Mouse (Mus musculus) adrenal gland, postnatal 10 days (tissue): ENCODE data around the gene Msrb3. TPM values are rescaled to one million over a fixed set of nuclear protein-coding genes. Genes with fewer than 3 reads are reported as not detected.

Experiments used
- DNase-seq: peaks from one replicate; pipeline ENCODE4 v3.0.0; 2021; ENCODE audit warnings: mixed read lengths
- total RNA-seq, 2 experiments: library from RNA; stranded (reverse); gene quantifications; 2 replicates each; pipeline ENCODE4 v1.2.3; 2021

Msrb3 gene
- total RNA-seq, 2 experiments from 2014 or later, result 34.2 to 38.0 TPM

- DNase-seq, result no peak
These were observed 87.9 kb downstream of the Msrb3 start for GRCm38 (mm10) chr10:120810832-120811571.

- no peak for DNase-seq
These were observed 88.7 kb downstream of the Msrb3 start for GRCm38 (mm10) chr10:120810053-120810696.

- no peak for DNase-seq
These were observed 90.7 kb downstream of the Msrb3 start for GRCm38 (mm10) chr10:120808167-120808566.

GRCm38 (mm10) chr10:120801127-120801526, 97.8 kb downstream of the Msrb3 start:
- DNase-seq, result no peak

DNA sequence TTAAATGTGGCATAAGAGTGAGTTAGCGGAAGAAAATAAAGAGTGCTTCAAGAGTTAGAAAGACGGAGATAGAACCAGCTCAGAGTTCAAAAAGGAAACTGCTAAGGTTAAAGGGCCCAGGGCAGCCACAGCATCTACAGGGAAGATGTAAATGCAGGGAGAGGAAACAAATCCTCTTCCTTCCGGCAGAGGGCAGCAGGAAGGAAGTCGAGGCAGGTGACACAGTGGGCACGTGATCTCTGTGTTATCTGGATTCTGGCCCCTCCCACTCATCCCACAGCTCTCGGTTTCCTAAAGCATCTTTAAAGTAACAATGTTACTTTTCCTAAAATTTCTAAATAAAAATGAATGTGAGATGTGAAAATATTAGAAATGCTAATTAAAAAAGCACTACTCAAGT, 99.4 kb downstream of the Msrb3 start:
- no peak for DNase-seq

- DNase-seq, result no peak
These were observed 102.2 kb downstream of the Msrb3 start for GRCm38 (mm10) chr10:120796749-120797148.

- peak; percentile 21 for DNase-seq
These were observed 104.5 kb downstream of the Msrb3 start for GRCm38 (mm10) chr10:120794391-120794817.

DNA sequence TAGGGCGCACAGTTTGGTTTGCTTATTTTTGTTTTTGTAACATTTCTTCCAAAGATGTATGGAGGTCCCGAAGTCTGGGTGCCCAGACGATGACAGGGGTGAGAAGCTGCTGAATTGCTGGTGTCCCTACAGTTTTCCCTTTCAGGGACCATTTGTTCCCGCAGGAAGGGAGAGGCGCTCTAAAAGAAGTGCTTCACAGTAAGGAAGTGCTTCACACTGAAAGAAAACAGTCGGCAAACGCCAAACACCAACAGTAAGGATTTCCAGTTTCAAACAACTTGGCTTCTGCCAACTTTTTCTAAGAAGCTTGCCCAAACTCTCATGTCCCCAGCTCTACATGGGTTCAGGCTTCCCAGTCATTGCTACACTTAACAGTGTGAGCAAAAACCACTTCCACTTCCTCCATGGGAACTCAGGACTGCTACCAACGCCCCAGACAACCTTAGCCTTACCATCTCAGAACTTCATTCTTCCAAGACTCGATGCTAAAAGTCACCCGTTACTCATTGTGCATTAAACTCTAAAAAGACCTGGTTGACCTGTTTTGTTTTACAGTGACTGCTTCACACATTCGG, 106.6 kb downstream of the Msrb3 start:
- no peak for DNase-seq

- peak; percentile 57 for DNase-seq
These were observed 107.5 kb downstream of the Msrb3 start for GRCm38 (mm10) chr10:120791438-120791837.

DNA sequence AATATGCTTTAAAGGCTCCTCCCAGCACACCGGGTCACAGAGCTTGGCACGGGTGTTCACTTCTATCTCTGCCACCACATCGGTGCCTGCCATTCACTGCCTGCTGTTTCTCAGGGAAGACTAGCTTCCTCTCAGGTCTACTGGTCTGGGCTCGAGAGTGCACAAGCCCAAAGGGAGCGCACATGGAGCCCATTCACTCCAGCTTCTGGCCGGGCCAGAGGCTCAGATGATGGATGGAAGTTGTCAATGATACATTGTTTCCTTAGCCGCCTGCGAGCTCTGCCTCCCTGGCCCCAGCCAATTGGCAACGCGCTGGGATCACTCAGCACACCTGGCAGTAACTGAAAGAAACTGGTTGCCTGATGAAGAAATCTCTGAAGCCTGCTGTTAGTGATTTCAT, 111.7 kb downstream of the Msrb3 start:
- no peak for DNase-seq

- DNase-seq, result no peak
These were observed 114.4 kb downstream of the Msrb3 start for GRCm38 (mm10) chr10:120784516-120784915.

DNA sequence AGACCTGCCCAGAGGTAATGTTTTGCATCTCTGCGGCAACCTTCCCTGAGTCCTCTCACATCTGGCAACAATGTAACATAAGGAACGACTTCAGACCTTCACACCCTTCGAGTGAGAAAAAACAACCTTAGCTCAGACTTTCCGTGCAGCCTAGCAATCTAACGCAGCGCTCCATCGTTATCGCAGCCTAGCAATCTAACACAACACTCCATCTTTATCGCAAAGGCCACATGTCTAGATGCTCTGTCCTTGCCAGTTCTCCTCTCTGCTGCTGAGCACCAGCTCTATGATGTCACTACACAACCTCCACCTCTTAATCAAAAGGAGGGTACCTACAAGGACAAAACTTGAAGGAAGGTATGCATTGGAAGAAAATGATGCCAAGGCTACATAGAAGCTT, 115.5 kb downstream of the Msrb3 start:
- DNase-seq, result no peak

DNA sequence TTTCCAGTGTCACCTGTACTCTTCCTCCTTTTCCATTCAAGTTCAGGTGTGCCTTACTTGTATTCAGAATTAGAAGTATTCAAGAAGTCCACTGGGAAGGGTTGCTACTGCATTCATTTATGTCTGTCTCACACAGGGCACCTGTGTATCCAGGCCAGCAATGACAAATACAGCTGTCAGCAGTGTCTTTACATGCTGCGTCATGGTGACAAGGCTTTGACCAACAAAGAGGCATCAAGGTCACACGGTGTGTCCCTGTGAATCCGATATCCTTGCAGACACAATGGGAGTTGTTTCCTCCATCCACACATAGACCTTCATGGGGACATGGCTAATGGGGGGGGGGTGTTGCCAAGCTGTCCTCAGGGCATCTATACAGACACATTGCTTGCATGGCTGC, 121.4 kb downstream of the Msrb3 start:
- no peak for DNase-seq

DNA sequence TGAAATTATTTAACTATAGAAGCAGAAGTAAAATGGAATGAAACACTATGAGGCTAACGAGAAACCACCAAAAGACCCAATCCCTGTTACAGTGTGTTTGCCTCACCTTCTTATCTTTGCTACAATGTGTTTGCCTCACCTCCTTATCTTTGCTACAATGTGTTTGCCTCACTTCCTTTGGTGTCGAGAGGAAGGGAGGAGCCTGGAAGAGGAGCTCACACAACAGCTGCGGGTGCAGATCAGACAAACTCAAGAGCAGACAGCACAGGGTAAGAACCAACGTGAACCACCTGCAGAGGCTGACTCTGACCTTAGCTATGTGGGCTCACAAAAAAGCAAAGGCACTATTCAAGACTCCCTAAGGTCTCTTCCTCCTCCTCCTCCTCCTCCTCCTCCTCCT, 123.5 kb downstream of the Msrb3 start:
- no peak for DNase-seq

- DNase-seq, result no peak
These were observed 131.5 kb downstream of the Msrb3 start for GRCm38 (mm10) chr10:120767418-120767817.

DNA sequence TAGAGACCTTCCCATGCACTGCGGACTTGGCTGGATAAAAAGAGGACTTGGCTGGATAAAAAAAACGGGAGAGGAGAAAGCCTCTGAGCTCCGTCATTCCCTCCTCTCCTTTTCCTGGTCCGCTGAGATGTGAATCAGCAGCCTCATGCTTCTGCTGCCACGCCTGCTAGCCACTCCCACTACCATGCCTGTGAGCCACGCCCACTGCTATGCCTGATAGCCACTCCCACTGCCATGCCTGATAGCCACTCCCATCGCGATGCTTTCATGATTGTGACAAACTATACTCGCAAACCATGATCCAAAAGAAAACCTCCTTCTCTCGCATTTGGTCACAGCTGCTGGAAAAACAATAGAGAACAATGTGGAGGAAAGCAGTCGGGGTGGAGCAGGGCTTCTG, 133.5 kb downstream of the Msrb3 start:
- no peak for DNase-seq

- peak; percentile 61 for DNase-seq
These were observed 135.0 kb downstream of the Msrb3 start for GRCm38 (mm10) chr10:120763656-120764466.

GRCm38 (mm10) chr10:120762958-120763357, 135.9 kb downstream of the Msrb3 start:
- DNase-seq, result no peak

- DNase-seq, result no peak
These were observed 138.2 kb downstream of the Msrb3 start for GRCm38 (mm10) chr10:120760679-120761078.

- DNase-seq, result no peak
These were observed 139.0 kb downstream of the Msrb3 start for GRCm38 (mm10) chr10:120759883-120760282.

DNA sequence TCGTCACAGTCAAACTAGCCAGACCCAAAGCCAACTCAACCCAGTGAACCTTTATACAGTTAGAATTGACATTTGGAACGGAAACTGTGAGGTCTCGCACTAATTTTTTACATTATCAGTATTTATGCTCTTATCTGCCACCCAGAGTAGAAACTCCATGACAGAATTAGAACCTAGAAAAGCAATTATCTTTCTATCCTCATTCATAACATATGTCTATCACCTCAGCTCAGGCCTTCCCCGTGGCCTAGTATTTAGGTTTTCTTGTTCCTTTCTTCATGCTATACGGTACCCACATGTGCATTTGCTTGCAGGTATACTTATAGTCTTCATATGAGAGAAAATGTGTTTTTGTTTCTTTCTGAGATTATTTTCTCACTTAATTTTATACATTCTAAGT, 146.4 kb downstream of the Msrb3 start:
- DNase-seq, result no peak

GRCm38 (mm10) chr10:120751821-120752261, 147.1 kb downstream of the Msrb3 start:
- DNase-seq, result peak; percentile 47

DNA sequence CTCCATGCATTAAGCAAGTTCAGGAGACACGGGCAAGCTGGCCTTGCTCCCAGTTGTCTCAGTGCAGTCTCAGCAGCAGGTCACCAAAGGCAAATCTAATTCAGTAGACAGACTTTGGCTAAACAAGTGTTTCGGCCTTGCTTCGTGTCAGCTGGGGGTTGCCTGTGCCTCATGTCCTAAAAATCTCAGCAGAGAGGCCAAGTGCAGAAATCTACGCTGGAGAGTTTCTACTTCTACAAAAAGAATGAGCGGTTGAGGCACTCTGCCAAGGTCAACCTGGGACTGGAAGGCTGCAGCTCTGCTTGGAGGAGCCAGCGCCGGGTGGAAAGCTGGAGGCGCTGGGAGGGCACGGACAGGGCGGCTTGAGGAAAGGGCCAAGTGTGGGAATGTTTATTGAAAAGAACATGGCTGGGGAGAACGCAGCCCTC, 147.6 kb downstream of the Msrb3 start:
- DNase-seq, result peak; percentile 88
